Mouse (Mus musculus): ENCODE measurements at regions not wholly inside any gene's neighbourhood (a gene's known extent, or its start where the extent isn't known, plus 50 kb on each side); places are given as distances from the start of the nearest gene placed in this dataset.
A peak's percentile ranks its signal among the peaks of the same experiment; 100 is the strongest.

DNA sequence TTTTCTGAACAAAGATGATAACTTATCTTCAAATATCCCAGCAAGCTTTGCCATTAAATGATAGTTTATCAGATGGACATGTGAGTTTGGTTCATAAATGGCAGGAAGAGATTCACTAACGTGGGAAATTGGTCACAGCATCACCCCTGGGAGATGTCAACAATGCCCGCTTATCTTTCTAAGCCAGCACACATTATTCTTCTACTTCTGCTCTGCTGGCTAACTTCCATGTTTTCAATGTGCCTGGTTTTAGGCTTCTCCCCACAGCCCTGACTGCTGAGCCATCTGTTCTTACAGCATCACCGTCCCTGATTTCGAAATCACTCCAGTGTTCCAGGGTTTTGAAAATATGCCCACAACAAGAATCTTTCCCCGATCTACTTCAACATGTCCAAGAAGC, 2175.4 kb downstream of the 9330182O14Rik start:
- H3K4me1 ChIP-seq (ENCODE audit: control insufficient read depth, insufficient read depth, low read length) = 0 out of 2 replicates have a peak, but pooled peaks cover under 1% of the 10 kb centered on the region
- H3K9ac ChIP-seq (ENCODE audit: low read depth, low read length, severe bottlenecking) = no peak overlapping the region
- H3K27me3 ChIP-seq (ENCODE audit: control insufficient read depth, insufficient read depth, low read length) = no peaks in the 10 kb centered on the region
- no peak for ATAC-seq (ENCODE audit: low FRiP score, low read depth)
- no peaks in the 10 kb centered on the region for H3K36me3 ChIP-seq (ENCODE audit: control insufficient read depth, insufficient read depth, low read length)
- TF ChIP-seq POLR2A (IDR thresholded peaks at IDR 0.05; ENCODE audit: borderline replicate concordance, extremely low read depth, insufficient read depth, insufficient read length) = no peak
- WGBS = 65% methylated on average over 5 of the region's 5 CpGs
- H3K27ac ChIP-seq (replicated peaks; ENCODE audit: low read depth, low read length) = no peak overlapping the region
- no peak overlapping the region for H3K4me3 ChIP-seq (replicated peaks; ENCODE audit: low read length)
- no peak for DNase-seq (ENCODE audit: low spot score)
- no peaks in the 10 kb centered on the region for H3K9me3 ChIP-seq (ENCODE audit: control insufficient read depth, low read length)
- no peak overlapping the region for H3K4me2 ChIP-seq (replicated peaks; ENCODE audit: low read depth, low read length, severe bottlenecking)

DNA sequence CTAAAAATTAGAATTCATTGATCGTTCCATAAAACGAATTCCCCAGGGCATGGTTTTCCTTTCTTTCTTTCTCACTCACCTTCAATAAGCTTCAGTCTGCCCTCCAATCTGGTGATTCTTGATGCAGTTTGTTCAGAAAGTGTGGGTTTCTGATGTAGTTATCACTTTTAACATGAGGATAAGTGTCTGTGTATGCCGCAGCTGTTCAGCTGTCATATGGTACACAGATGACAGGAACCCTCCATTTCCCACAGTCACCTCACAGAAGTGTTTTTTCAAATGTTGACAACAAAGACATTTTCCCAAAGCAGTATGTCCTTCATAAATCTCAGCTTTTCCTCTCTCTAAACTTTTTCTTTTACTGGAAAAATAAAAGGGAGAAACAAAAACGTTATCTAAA, 2177.0 kb downstream of the 9330182O14Rik start:
- no peak overlapping the region for H3K4me2 ChIP-seq (replicated peaks; ENCODE audit: low read depth, low read length, severe bottlenecking)
- ATAC-seq (ENCODE audit: low FRiP score, low read depth) = no peak
- no peaks in the 10 kb centered on the region for H3K9me3 ChIP-seq (ENCODE audit: control insufficient read depth, low read length)
- H3K27ac ChIP-seq (replicated peaks; ENCODE audit: low read depth, low read length) = no peak overlapping the region
- no peak overlapping the region for H3K4me3 ChIP-seq (replicated peaks; ENCODE audit: low read length)
- H3K27me3 ChIP-seq (ENCODE audit: control insufficient read depth, insufficient read depth, low read length) = no peaks in the 10 kb centered on the region
- H3K36me3 ChIP-seq (ENCODE audit: control insufficient read depth, insufficient read depth, low read length) = no peaks in the 10 kb centered on the region
- no peak overlapping the region for H3K9ac ChIP-seq (ENCODE audit: low read depth, low read length, severe bottlenecking)
- TF ChIP-seq POLR2A (IDR thresholded peaks at IDR 0.05; ENCODE audit: borderline replicate concordance, extremely low read depth, insufficient read depth, insufficient read length) = no peak
- DNase-seq (ENCODE audit: low spot score) = peak; percentile 10
- 42% methylated on average over 4 of the region's 4 CpGs for WGBS
- H3K4me1 ChIP-seq (ENCODE audit: control insufficient read depth, insufficient read depth, low read length) = no peaks in the 10 kb centered on the region

DNA sequence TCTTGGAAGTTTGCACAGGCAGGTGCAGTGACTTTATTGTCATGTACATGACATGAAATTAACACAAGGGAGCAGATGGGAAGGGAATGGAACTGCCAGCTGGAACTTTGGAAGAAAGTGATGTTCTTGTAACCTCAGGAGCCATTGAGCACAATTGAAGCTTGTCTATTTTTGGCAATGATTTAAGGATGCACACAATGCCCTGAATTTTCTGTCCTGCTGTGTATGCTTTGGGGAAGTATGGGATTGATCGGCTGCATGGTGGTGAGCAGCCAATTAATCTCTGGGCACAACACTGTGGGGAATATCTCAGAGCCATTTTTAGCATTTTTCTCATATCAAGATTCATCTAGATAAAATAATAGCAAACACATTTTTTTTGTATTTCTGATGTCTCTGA, 2186.2 kb downstream of the 9330182O14Rik start:
- Histone ChIP-seq H3K9me3 (ENCODE audit: control insufficient read depth, low read length) (no peaks in the 10 kb centered on the region), H3K9ac (ENCODE audit: low read depth, low read length, severe bottlenecking) (no peak overlapping the region), H3K4me1 (ENCODE audit: control insufficient read depth, insufficient read depth, low read length) (no peaks in the 10 kb centered on the region), H3K27me3 (ENCODE audit: control insufficient read depth, insufficient read depth, low read length) (no peaks in the 10 kb centered on the region), H3K4me2 (replicated peaks; ENCODE audit: low read depth, low read length, severe bottlenecking) (no peak overlapping the region), H3K36me3 (ENCODE audit: control insufficient read depth, insufficient read depth, low read length) (no peaks in the 10 kb centered on the region), H3K27ac (replicated peaks; ENCODE audit: low read depth, low read length) (no peak overlapping the region), H3K4me3 (replicated peaks; ENCODE audit: low read length) (no peak overlapping the region)
- ATAC-seq (ENCODE audit: low FRiP score, low read depth) (no peak), DNase-seq (ENCODE audit: low spot score) (no peak)
- WGBS = 82% methylated on average over 1 of the region's 1 CpGs
- TF ChIP-seq POLR2A (IDR thresholded peaks at IDR 0.05; ENCODE audit: borderline replicate concordance, extremely low read depth, insufficient read depth, insufficient read length) = no peak

DNA sequence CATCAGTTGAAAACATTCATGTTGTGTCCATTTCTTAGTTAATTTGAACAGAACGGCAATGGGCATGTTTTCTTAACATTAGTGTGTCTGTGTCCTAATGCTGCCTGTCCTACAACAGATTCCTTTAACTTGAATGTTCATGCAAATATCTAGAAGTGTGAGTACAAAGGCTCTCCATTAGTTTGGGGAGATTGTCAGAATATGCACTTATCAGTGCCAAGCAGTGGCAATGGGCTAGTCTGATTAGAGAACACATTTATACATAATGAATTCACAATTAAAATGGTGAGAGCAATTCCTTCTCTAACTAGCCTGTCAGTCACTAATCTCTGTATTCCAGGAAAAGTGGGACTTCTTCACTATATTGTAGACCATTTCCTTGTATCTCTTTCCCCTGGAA, 2188.8 kb downstream of the 9330182O14Rik start:
- H3K27ac ChIP-seq (replicated peaks; ENCODE audit: low read depth, low read length) = no peak overlapping the region
- H3K4me2 ChIP-seq (replicated peaks; ENCODE audit: low read depth, low read length, severe bottlenecking) = no peak overlapping the region
- 90% methylated on average over 1 of the region's 1 CpGs for WGBS
- H3K9ac ChIP-seq (ENCODE audit: low read depth, low read length, severe bottlenecking) = no peak overlapping the region
- H3K9me3 ChIP-seq (ENCODE audit: control insufficient read depth, low read length) = no peaks in the 10 kb centered on the region
- ATAC-seq (ENCODE audit: low FRiP score, low read depth) = no peak
- no peaks in the 10 kb centered on the region for H3K27me3 ChIP-seq (ENCODE audit: control insufficient read depth, insufficient read depth, low read length)
- no peak for DNase-seq (ENCODE audit: low spot score)
- H3K36me3 ChIP-seq (ENCODE audit: control insufficient read depth, insufficient read depth, low read length) = no peaks in the 10 kb centered on the region
- H3K4me1 ChIP-seq (ENCODE audit: control insufficient read depth, insufficient read depth, low read length) = 0 out of 2 replicates have a peak, but pooled peaks cover 3% of the 10 kb centered on the region
- H3K4me3 ChIP-seq (replicated peaks; ENCODE audit: low read length) = no peak overlapping the region
- no peak for TF ChIP-seq POLR2A (IDR thresholded peaks at IDR 0.05; ENCODE audit: borderline replicate concordance, extremely low read depth, insufficient read depth, insufficient read length)

DNA sequence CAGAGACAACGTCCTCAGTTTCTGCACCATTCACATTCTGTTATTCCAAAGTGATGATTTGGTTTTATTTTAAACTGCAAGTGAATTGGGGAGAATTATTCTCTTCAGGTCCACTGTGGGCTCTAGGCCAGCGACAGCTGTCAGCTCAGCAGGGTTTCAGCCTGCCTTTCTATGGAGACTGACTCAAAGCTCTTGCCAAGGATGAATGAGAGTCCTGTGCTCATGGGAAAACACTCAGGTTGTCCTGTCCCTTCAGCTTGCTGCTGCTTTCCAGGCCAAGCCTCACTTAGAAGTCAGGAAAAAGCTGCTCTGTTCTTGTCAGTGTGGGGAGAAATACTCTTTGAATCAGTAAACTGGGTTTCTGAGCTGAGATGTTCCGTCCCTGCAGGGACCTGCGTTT, 2191.1 kb downstream of the 9330182O14Rik start:
- H3K27me3 ChIP-seq (ENCODE audit: control insufficient read depth, insufficient read depth, low read length) = no peaks in the 10 kb centered on the region
- DNase-seq (ENCODE audit: low spot score) = no peak
- TF ChIP-seq POLR2A (IDR thresholded peaks at IDR 0.05; ENCODE audit: borderline replicate concordance, extremely low read depth, insufficient read depth, insufficient read length) = no peak

DNA sequence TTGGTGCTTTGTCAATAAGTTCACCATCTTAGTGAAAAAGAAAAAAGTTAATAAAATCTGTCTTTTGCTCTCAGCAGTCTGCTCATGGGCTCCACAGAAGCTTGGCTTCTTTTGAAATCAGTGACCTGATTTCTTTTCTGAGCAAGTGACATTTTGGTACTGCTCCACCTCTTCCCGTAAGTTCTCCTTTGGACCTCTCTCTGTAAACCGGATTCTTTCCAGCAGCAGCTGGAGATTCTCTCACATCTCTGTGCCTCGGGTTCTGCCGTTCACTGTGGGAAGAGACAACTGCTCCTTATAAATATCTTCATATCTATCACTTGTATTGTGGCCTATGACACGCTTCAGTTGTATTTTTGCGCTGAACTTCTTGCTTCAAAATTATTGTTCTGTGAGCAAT, 2194.4 kb downstream of the 9330182O14Rik start:
- no peak for TF ChIP-seq POLR2A (IDR thresholded peaks at IDR 0.05; ENCODE audit: borderline replicate concordance, extremely low read depth, insufficient read depth, insufficient read length)
- Histone ChIP-seq H3K9ac (ENCODE audit: low read depth, low read length, severe bottlenecking) (no peak overlapping the region), H3K4me2 (replicated peaks; ENCODE audit: low read depth, low read length, severe bottlenecking) (no peak overlapping the region), H3K27me3 (ENCODE audit: control insufficient read depth, insufficient read depth, low read length) (no peaks in the 10 kb centered on the region), H3K4me3 (replicated peaks; ENCODE audit: low read length) (no peak overlapping the region), H3K4me1 (ENCODE audit: control insufficient read depth, insufficient read depth, low read length) (peaks cover 14% of the 10 kb centered on the region), H3K9me3 (ENCODE audit: control insufficient read depth, low read length) (no peaks in the 10 kb centered on the region), H3K27ac (replicated peaks; ENCODE audit: low read depth, low read length) (no peak overlapping the region), H3K36me3 (ENCODE audit: control insufficient read depth, insufficient read depth, low read length) (no peaks in the 10 kb centered on the region)
- DNase-seq (ENCODE audit: low spot score) (no peak), ATAC-seq (ENCODE audit: low FRiP score, low read depth) (no peak)
- WGBS = 85% methylated on average over 6 of the region's 6 CpGs

More for the DNA sequence above, 2191.1 kb downstream of the 9330182O14Rik start:
- H3K4me1 ChIP-seq (ENCODE audit: control insufficient read depth, insufficient read depth, low read length) = peaks cover 14% of the 10 kb centered on the region
- H3K4me2 ChIP-seq (replicated peaks; ENCODE audit: low read depth, low read length, severe bottlenecking) = no peak overlapping the region
- no peak overlapping the region for H3K27ac ChIP-seq (replicated peaks; ENCODE audit: low read depth, low read length)
- no peak overlapping the region for H3K4me3 ChIP-seq (replicated peaks; ENCODE audit: low read length)
- H3K9me3 ChIP-seq (ENCODE audit: control insufficient read depth, low read length) = no peaks in the 10 kb centered on the region
- no peaks in the 10 kb centered on the region for H3K36me3 ChIP-seq (ENCODE audit: control insufficient read depth, insufficient read depth, low read length)
- WGBS = 65% methylated on average over 4 of the region's 4 CpGs
- H3K9ac ChIP-seq (ENCODE audit: low read depth, low read length, severe bottlenecking) = no peak overlapping the region
- no peak for ATAC-seq (ENCODE audit: low FRiP score, low read depth)

All from limb, embryonic 14.5 days (tissue).